Mouse (Mus musculus) liver, embryonic 14.5 days (tissue): Measurements from ENCODE around the gene Copg1.

ENCODE experiments used
- CTCF ChIP-seq: IDR thresholded peaks from 2 replicates; pipeline ENCODE4 v1.5.1; 2016; ENCODE audit warnings: antibody characterized with exemption, low read depth, control low read depth
- EP300 ChIP-seq: IDR thresholded peaks from 2 replicates; pipeline ENCODE4 v1.6.1; 2016; ENCODE audit warnings: antibody characterized with exemption, low read depth

GRCm38 (mm10) chr6:87839797-87840341 lies 47.7 kb upstream of the Copg1 start:
- TF ChIP-seq CTCF (no peak), EP300 (no peak)
